Mouse (Mus musculus) lung, adult 2 months (tissue): ENCODE measurements around the gene Exoc6b.

Source experiments
- CTCF ChIP-seq: fragments of 200-500 bp; IDR thresholded peaks from 2 replicates; pipeline ENCODE4 v1.5.1; 2011; ENCODE audit warnings: mild to moderate bottlenecking, low read length, control low read depth; ENCODE audit not compliant: insufficient read depth
- POLR2A ChIP-seq: fragments of 200-500 bp; IDR thresholded peaks from 2 replicates; pipeline ENCODE4 v1.6.1; 2011; ENCODE audit warnings: low read depth, mild to moderate bottlenecking, control low read depth, low read length, borderline replicate concordance; ENCODE audit errors: extremely low read depth

DNA sequence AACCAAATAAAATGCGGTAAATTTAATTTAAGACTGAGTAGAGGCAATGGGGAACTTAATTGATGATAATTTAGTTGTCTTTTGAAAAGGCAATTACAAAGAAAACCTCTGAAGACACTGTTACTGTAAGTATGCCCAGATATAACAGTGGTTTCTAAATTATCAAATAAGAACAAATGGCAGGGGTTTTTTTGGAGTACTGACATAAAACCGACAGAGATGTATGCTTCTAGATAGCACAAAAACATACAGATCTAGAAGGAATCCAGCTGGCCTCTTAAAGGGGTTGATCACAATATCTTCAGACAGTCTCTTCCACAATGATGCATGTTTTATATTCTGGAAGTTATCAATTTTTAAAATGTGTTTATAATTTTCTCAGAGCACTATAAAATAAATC is 123.2 kb downstream of the Exoc6b start:
- no peak for TF ChIP-seq CTCF
- TF ChIP-seq POLR2A: no peak
